Mouse (Mus musculus): ENCODE measurements at regions not wholly inside any gene's neighbourhood (a gene's known extent, or its start where the extent isn't known, plus 50 kb on each side); places are given as distances from the start of the nearest gene placed in this dataset.
A peak's percentile ranks its signal among the peaks of the same experiment; 100 is the strongest.

DNA sequence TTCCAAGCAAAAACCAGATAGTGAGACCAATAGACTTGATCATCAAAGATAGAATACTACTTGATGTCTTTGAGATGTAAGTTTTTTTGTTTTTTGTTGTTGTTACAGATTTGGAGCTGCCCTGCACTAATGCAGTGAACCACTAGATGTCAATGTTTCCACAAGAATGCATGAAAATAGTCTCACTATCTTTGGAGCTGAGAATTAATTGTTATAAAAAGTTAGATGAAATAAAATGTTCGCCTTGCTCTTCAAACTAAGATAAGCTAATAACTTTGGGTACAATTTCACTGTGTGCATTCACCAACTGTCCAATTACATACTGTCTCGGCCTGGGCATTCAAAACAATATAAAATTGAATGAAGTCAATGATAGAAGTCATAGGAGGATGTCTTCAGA, 223.2 kb upstream of the Agtr1b start:
- Histone ChIP-seq H3K79me2 (ENCODE audit: control insufficient read depth, insufficient read depth) (no peaks in the 10 kb centered on the region), H3K4me3 (ENCODE audit: insufficient read depth, poor library complexity, severe bottlenecking) (no peak overlapping the region), H3K27me3 (ENCODE audit: control insufficient read depth, insufficient read depth, insufficient read length) (no peaks in the 10 kb centered on the region), H3K79me3 (ENCODE audit: low read depth) (no peaks in the 10 kb centered on the region), H3K36me3 (ENCODE audit: control insufficient read depth, insufficient read depth) (no peaks in the 10 kb centered on the region), H3ac (ENCODE audit: control insufficient read depth, insufficient read length, low read depth) (no peak overlapping the region)
- TF ChIP-seq MAX (IDR thresholded peaks at IDR 0.05) (no peak), CTCF (IDR thresholded peaks at IDR 0.05; ENCODE audit: control insufficient read depth, insufficient read depth, insufficient read length) (peak; percentile 7), MYOD1 (IDR thresholded peaks at IDR 0.05; ENCODE audit: control insufficient read depth, insufficient read length, low read depth) (no peak)

GRCm38 (mm10) chr3:20551563-20551962, 184.6 kb upstream of the Agtr1b start:
- Histone ChIP-seq H3ac (ENCODE audit: control insufficient read depth, insufficient read length, low read depth) (no peak overlapping the region), H3K4me3 (ENCODE audit: insufficient read depth, poor library complexity, severe bottlenecking) (no peak overlapping the region), H3K36me3 (ENCODE audit: control insufficient read depth, insufficient read depth) (no peaks in the 10 kb centered on the region), H3K79me2 (ENCODE audit: control insufficient read depth, insufficient read depth) (no peaks in the 10 kb centered on the region), H3K27me3 (ENCODE audit: control insufficient read depth, insufficient read depth, insufficient read length) (no peaks in the 10 kb centered on the region), H3K79me3 (ENCODE audit: low read depth) (no peaks in the 10 kb centered on the region)
- TF ChIP-seq CTCF (IDR thresholded peaks at IDR 0.05; ENCODE audit: control insufficient read depth, insufficient read depth, insufficient read length): no peak
- no peak for TF ChIP-seq FOSL1 (IDR thresholded peaks at IDR 0.05; ENCODE audit: insufficient read depth, low read length, poor library complexity, severe bottlenecking)
- TF ChIP-seq MYOG (IDR thresholded peaks at IDR 0.05; ENCODE audit: control insufficient read depth, extremely low read depth, insufficient read length): no peak
- TF ChIP-seq MYOD1 (IDR thresholded peaks at IDR 0.05; ENCODE audit: control insufficient read depth, insufficient read length, low read depth): no peak
- TF ChIP-seq MAX (IDR thresholded peaks at IDR 0.05): no peak
- no peak for TF ChIP-seq USF1 (IDR thresholded peaks at IDR 0.05; ENCODE audit: low read depth)
- no peak for TF ChIP-seq CEBPB (IDR thresholded peaks at IDR 0.05; ENCODE audit: low read depth)

- no peaks in the 10 kb centered on the region for H3K36me3 ChIP-seq (ENCODE audit: control insufficient read depth, insufficient read depth)
- H3K79me3 ChIP-seq (ENCODE audit: low read depth): no peaks in the 10 kb centered on the region
- no peak overlapping the region for H3ac ChIP-seq (ENCODE audit: control insufficient read depth, insufficient read length, low read depth)
- no peak overlapping the region for H3K4me3 ChIP-seq (ENCODE audit: insufficient read depth, poor library complexity, severe bottlenecking)
- no peaks in the 10 kb centered on the region for H3K79me2 ChIP-seq (ENCODE audit: control insufficient read depth, insufficient read depth)
- H3K27me3 ChIP-seq (ENCODE audit: control insufficient read depth, insufficient read depth, insufficient read length): no peaks in the 10 kb centered on the region
- no peak for TF ChIP-seq CTCF (IDR thresholded peaks at IDR 0.05; ENCODE audit: control insufficient read depth, insufficient read depth, insufficient read length)
- TF ChIP-seq CEBPB (IDR thresholded peaks at IDR 0.05; ENCODE audit: low read depth): no peak
- no peak for TF ChIP-seq FOSL1 (IDR thresholded peaks at IDR 0.05; ENCODE audit: insufficient read depth, low read length, poor library complexity, severe bottlenecking)
- TF ChIP-seq MYOD1 (IDR thresholded peaks at IDR 0.05; ENCODE audit: control insufficient read depth, insufficient read length, low read depth): no peak
- no peak for TF ChIP-seq USF1 (IDR thresholded peaks at IDR 0.05; ENCODE audit: low read depth)
- no peak for TF ChIP-seq MYOG (IDR thresholded peaks at IDR 0.05; ENCODE audit: control insufficient read depth, extremely low read depth, insufficient read length)
- no peak for TF ChIP-seq MAX (IDR thresholded peaks at IDR 0.05)
These were observed 177.0 kb upstream of the Agtr1b start for GRCm38 (mm10) chr3:20543991-20544390.

- no peak overlapping the region for H3ac ChIP-seq (ENCODE audit: control insufficient read depth, insufficient read length, low read depth)
- no peaks in the 10 kb centered on the region for H3K79me2 ChIP-seq (ENCODE audit: control insufficient read depth, insufficient read depth)
- no peak overlapping the region for H3K4me3 ChIP-seq (ENCODE audit: insufficient read depth, poor library complexity, severe bottlenecking)
- no peaks in the 10 kb centered on the region for H3K36me3 ChIP-seq (ENCODE audit: control insufficient read depth, insufficient read depth)
- TF ChIP-seq CEBPB (IDR thresholded peaks at IDR 0.05; ENCODE audit: low read depth) (no peak), MYOG (IDR thresholded peaks at IDR 0.05; ENCODE audit: control insufficient read depth, extremely low read depth, insufficient read length) (no peak), USF1 (IDR thresholded peaks at IDR 0.05; ENCODE audit: low read depth) (no peak), CTCF (IDR thresholded peaks at IDR 0.05; ENCODE audit: control insufficient read depth, insufficient read depth, insufficient read length) (no peak), FOSL1 (IDR thresholded peaks at IDR 0.05; ENCODE audit: insufficient read depth, low read length, poor library complexity, severe bottlenecking) (no peak), MAX (IDR thresholded peaks at IDR 0.05) (no peak), MYOD1 (IDR thresholded peaks at IDR 0.05; ENCODE audit: control insufficient read depth, insufficient read length, low read depth) (no peak)
- no peaks in the 10 kb centered on the region for H3K27me3 ChIP-seq (ENCODE audit: control insufficient read depth, insufficient read depth, insufficient read length)
- H3K79me3 ChIP-seq (ENCODE audit: low read depth): no peaks in the 10 kb centered on the region
These were observed 171.6 kb upstream of the Agtr1b start for GRCm38 (mm10) chr3:20538492-20539004.

DNA sequence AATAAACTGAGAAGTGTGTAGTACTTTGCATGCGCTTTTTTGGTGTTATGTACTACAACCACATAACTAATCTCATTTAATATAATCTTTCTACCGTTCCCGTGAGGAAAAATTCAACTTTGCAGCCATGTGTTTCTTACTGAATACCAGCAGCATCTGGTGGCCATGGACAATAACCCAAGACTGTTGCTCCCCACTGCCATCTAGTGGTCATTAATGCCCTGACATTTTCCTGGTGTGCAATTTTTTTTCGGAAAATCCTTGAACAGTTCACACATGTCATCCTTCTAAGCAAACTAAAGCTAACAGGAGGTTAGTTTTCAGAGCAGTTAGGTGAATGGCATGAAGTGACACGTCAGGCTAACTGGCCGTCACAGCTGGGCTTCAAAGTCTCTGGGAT, 153.8 kb upstream of the Agtr1b start:
- no peak overlapping the region for H3K4me3 ChIP-seq (ENCODE audit: insufficient read depth, poor library complexity, severe bottlenecking)
- H3ac ChIP-seq (ENCODE audit: control insufficient read depth, insufficient read length, low read depth): no peak overlapping the region
- no peaks in the 10 kb centered on the region for H3K36me3 ChIP-seq (ENCODE audit: control insufficient read depth, insufficient read depth)
- TF ChIP-seq USF1 (IDR thresholded peaks at IDR 0.05; ENCODE audit: low read depth) (no peak), MYOD1 (IDR thresholded peaks at IDR 0.05; ENCODE audit: control insufficient read depth, insufficient read length, low read depth) (no peak), MYOG (IDR thresholded peaks at IDR 0.05; ENCODE audit: control insufficient read depth, extremely low read depth, insufficient read length) (no peak), CEBPB (IDR thresholded peaks at IDR 0.05; ENCODE audit: low read depth) (no peak), MAX (IDR thresholded peaks at IDR 0.05) (no peak), CTCF (IDR thresholded peaks at IDR 0.05; ENCODE audit: control insufficient read depth, insufficient read depth, insufficient read length) (no peak), FOSL1 (IDR thresholded peaks at IDR 0.05; ENCODE audit: insufficient read depth, low read length, poor library complexity, severe bottlenecking) (no peak)
- no peaks in the 10 kb centered on the region for H3K79me3 ChIP-seq (ENCODE audit: low read depth)
- no peaks in the 10 kb centered on the region for H3K27me3 ChIP-seq (ENCODE audit: control insufficient read depth, insufficient read depth, insufficient read length)
- H3K79me2 ChIP-seq (ENCODE audit: control insufficient read depth, insufficient read depth): no peaks in the 10 kb centered on the region

- no peak for TF ChIP-seq MYOD1 (IDR thresholded peaks at IDR 0.05; ENCODE audit: control insufficient read depth, insufficient read length, low read depth)
- no peak for TF ChIP-seq MYOG (IDR thresholded peaks at IDR 0.05; ENCODE audit: control insufficient read depth, extremely low read depth, insufficient read length)
- no peak for TF ChIP-seq MAX (IDR thresholded peaks at IDR 0.05)
- TF ChIP-seq FOSL1 (IDR thresholded peaks at IDR 0.05; ENCODE audit: insufficient read depth, low read length, poor library complexity, severe bottlenecking): no peak
- no peak for TF ChIP-seq USF1 (IDR thresholded peaks at IDR 0.05; ENCODE audit: low read depth)
- TF ChIP-seq CEBPB (IDR thresholded peaks at IDR 0.05; ENCODE audit: low read depth): no peak
- TF ChIP-seq CTCF (IDR thresholded peaks at IDR 0.05; ENCODE audit: control insufficient read depth, insufficient read depth, insufficient read length): peak; percentile 10
- Histone ChIP-seq H3K4me3 (ENCODE audit: insufficient read depth, poor library complexity, severe bottlenecking) (no peak overlapping the region), H3ac (ENCODE audit: control insufficient read depth, insufficient read length, low read depth) (no peak overlapping the region), H3K27me3 (ENCODE audit: control insufficient read depth, insufficient read depth, insufficient read length) (no peaks in the 10 kb centered on the region), H3K79me2 (ENCODE audit: control insufficient read depth, insufficient read depth) (no peaks in the 10 kb centered on the region), H3K36me3 (ENCODE audit: control insufficient read depth, insufficient read depth) (no peaks in the 10 kb centered on the region), H3K79me3 (ENCODE audit: low read depth) (no peaks in the 10 kb centered on the region)
These were observed 142.2 kb upstream of the Agtr1b start for GRCm38 (mm10) chr3:20509192-20509591.

All from C2C12 (cell line).